Comparison of ENCODE assay signal across 32 mouse cellular contexts in genomic region chr15:13549207-13549837, GRCm38 (mm10).
A peak's percentile ranks its signal among the peaks of the same experiment; 100 is the strongest.
DNase-seq lines count a peak whose midpoint lies in the region; ATAC-seq and TF ChIP-seq lines count a peak whose summit lies in the region.
"Had no signal": no experiment of that assay in that cellular context is flagged by ENCODE, and none has a peak within 500 bp of the region (broad histone marks: within the 10 kb centered on the region; RNA-seq: fewer than 3 reads in every experiment).

No protein-coding gene starts in this region.

- H3K9ac ChIP-seq in forebrain, embryonic 15.5 days (replicated peaks) = no peak overlapping the region
- H3K9ac ChIP-seq in forebrain, embryonic 16.5 days (replicated peaks; ENCODE audit: low read depth, low read length) = no peak overlapping the region
- H3K9ac ChIP-seq in midbrain, embryonic 15.5 days = no peak overlapping the region
- H3K9ac ChIP-seq: embryonic facial prominence, embryonic 15.5 days; heart, embryonic 13.5 days; intestine, embryonic 15.5 days; liver, embryonic 14.5 days; neural tube, embryonic 15.5 days had no signal

- no peak for TF ChIP-seq CTCF in brain, embryonic 14.5 days (IDR thresholded peaks at IDR 0.05; ENCODE audit: borderline replicate concordance, extremely low read depth, insufficient read depth, insufficient read length)

- no peaks in the 10 kb centered on the region for H3K9me3 ChIP-seq in forebrain, embryonic 15.5 days
- no peaks in the 10 kb centered on the region for H3K9me3 ChIP-seq in forebrain, embryonic 16.5 days (ENCODE audit: control insufficient read depth, low read length)
- H3K9me3 ChIP-seq in midbrain, embryonic 15.5 days = no peaks in the 10 kb centered on the region
- H3K9me3 ChIP-seq in midbrain, embryonic 10.5 days (replicated peaks) = no peaks in the 10 kb centered on the region
- H3K9me3 ChIP-seq: embryonic facial prominence, embryonic 15.5 days; heart, embryonic 13.5 days; hindbrain, embryonic 10.5 days; intestine, embryonic 15.5 days; neural tube, embryonic 15.5 days had no signal

- no peak overlapping the region for H3K4me3 ChIP-seq in forebrain, embryonic 15.5 days
- H3K4me3 ChIP-seq in forebrain, embryonic 16.5 days (replicated peaks; ENCODE audit: low read length) = no peak overlapping the region
- H3K4me3 ChIP-seq in midbrain, embryonic 15.5 days = no peak overlapping the region
- no peak overlapping the region for H3K4me3 ChIP-seq in midbrain, embryonic 10.5 days
- H3K4me3 ChIP-seq: embryonic facial prominence, embryonic 15.5 days; heart, embryonic 13.5 days; hindbrain, embryonic 10.5 days; intestine, embryonic 15.5 days; neural tube, embryonic 15.5 days had no signal

- no peaks in the 10 kb centered on the region for H3K4me1 ChIP-seq in forebrain, embryonic 15.5 days
- no peaks in the 10 kb centered on the region for H3K4me1 ChIP-seq in forebrain, embryonic 16.5 days (replicated peaks; ENCODE audit: control insufficient read depth, insufficient read depth, low read length)
- no peaks in the 10 kb centered on the region for H3K4me1 ChIP-seq in midbrain, embryonic 15.5 days
- peaks cover 5% of the 10 kb centered on the region for H3K4me1 ChIP-seq in midbrain, embryonic 10.5 days
- H3K4me1 ChIP-seq: embryonic facial prominence, embryonic 15.5 days; intestine, embryonic 15.5 days; neural tube, embryonic 15.5 days had no signal

- H3K36me3 ChIP-seq in forebrain, embryonic 15.5 days = no peaks in the 10 kb centered on the region
- H3K36me3 ChIP-seq in forebrain, embryonic 16.5 days (ENCODE audit: control insufficient read depth, insufficient read depth) = no peaks in the 10 kb centered on the region
- no peaks in the 10 kb centered on the region for H3K36me3 ChIP-seq in midbrain, embryonic 15.5 days (replicated peaks)
- H3K36me3 ChIP-seq in midbrain, embryonic 10.5 days = no peaks in the 10 kb centered on the region
- H3K36me3 ChIP-seq: embryonic facial prominence, embryonic 15.5 days; heart, embryonic 13.5 days; hindbrain, embryonic 10.5 days; intestine, embryonic 15.5 days; neural tube, embryonic 15.5 days had no signal

- no peak overlapping the region for H3K27ac ChIP-seq in forebrain, embryonic 15.5 days (replicated peaks)
- no peak overlapping the region for H3K27ac ChIP-seq in forebrain, embryonic 16.5 days (ENCODE audit: low read length)
- H3K27ac ChIP-seq in midbrain, embryonic 15.5 days = no peak overlapping the region
- H3K27ac ChIP-seq in midbrain, embryonic 10.5 days (replicated peaks) = no peak overlapping the region
- H3K27ac ChIP-seq: embryonic facial prominence, embryonic 15.5 days; heart, embryonic 13.5 days; hindbrain, embryonic 10.5 days; hindbrain, postnatal 0 days; intestine, embryonic 15.5 days; liver, embryonic 14.5 days; macrophage; neural tube, embryonic 15.5 days had no signal

- 64% methylated on average over 8 of the region's 8 CpGs for WGBS in forebrain, embryonic 15.5 days
- WGBS in forebrain, embryonic 16.5 days = 68% methylated on average over 8 of the region's 8 CpGs
- WGBS in midbrain, embryonic 15.5 days = 70% methylated on average over 8 of the region's 8 CpGs
- WGBS in midbrain, embryonic 10.5 days = 67% methylated on average over 8 of the region's 8 CpGs

- H3K27me3 ChIP-seq in forebrain, embryonic 15.5 days = no peaks in the 10 kb centered on the region
- no peaks in the 10 kb centered on the region for H3K27me3 ChIP-seq in forebrain, embryonic 16.5 days (replicated peaks; ENCODE audit: control insufficient read depth, insufficient read depth, low read length)
- H3K27me3 ChIP-seq in midbrain, embryonic 15.5 days (replicated peaks) = no peaks in the 10 kb centered on the region
- no peaks in the 10 kb centered on the region for H3K27me3 ChIP-seq in midbrain, embryonic 10.5 days (ENCODE audit: low read depth, poor library complexity, severe bottlenecking)
- H3K27me3 ChIP-seq: embryonic facial prominence, embryonic 15.5 days; heart, embryonic 13.5 days; intestine, embryonic 15.5 days; neural tube, embryonic 15.5 days had no signal

- DNase-seq in midbrain, embryonic 10.5 days (ENCODE audit: low spot score) = no peak
- DNase-seq in brain, embryonic 14.5 days (ENCODE audit: low read depth) = peak; percentile 27
- DNase-seq in mesoderm, embryonic 11.5 days (ENCODE audit: low read depth, low spot score) = peak; percentile 24
- DNase-seq in left cerebral cortex, postnatal 4 days = no peak
- DNase-seq: adrenal gland, adult 2 months; adrenal gland, postnatal 36 days; cerebellum, adult 2 months; cerebellum, postnatal 14 days; gastrocnemius, postnatal 10 days; heart, postnatal 10 days; kidney, adult 8-10 months; kidney, postnatal 10 days; layer of hippocampus, postnatal 36 days; liver; lung, adult 2 months; lung, postnatal 10 days; retina, postnatal 1 day; right cerebral cortex, postnatal 14 days; thymus, postnatal 14 days had no signal

- no peak overlapping the region for H3K4me2 ChIP-seq in forebrain, embryonic 15.5 days (replicated peaks)
- no peak overlapping the region for H3K4me2 ChIP-seq in forebrain, embryonic 16.5 days (ENCODE audit: low read length)
- no peak overlapping the region for H3K4me2 ChIP-seq in midbrain, embryonic 15.5 days
- H3K4me2 ChIP-seq: embryonic facial prominence, embryonic 15.5 days; heart, embryonic 13.5 days; intestine, embryonic 15.5 days; neural tube, embryonic 15.5 days had no signal

- intact Hi-C loops in left cerebral cortex, postnatal 4 days (cut with DNase I) = no loop called here

- TF ChIP-seq POLR2A in brain, embryonic 14.5 days (IDR thresholded peaks at IDR 0.05; ENCODE audit: borderline replicate concordance, extremely low read depth, insufficient read depth, insufficient read length, poor library complexity, severe bottlenecking) = no peak

- ATAC-seq in forebrain, embryonic 15.5 days (replicated peaks) = 0 out of 2 replicates have a peak, but pooled peaks have one; percentile 13
- no peak for ATAC-seq in forebrain, embryonic 16.5 days
- peak; percentile 62 for ATAC-seq in midbrain, embryonic 15.5 days (replicated peaks)
- ATAC-seq: activated CD4-positive, CD25-positive, alpha-beta regulatory T cell, adult 4 months; CD4-positive, CD25-positive, alpha-beta regulatory T cell, adult 4 months; hindbrain, postnatal 0 days; intestine, embryonic 15.5 days had no signal

Comparison
In these comparisons a context has a peak if more than half of its experiments do, and no peak if none do; other contexts are left out.
1. DNase-seq: peak in brain, embryonic 14.5 days (single experiment) and mesoderm, embryonic 11.5 days (single experiment); none in midbrain, embryonic 10.5 days (single experiment) and left cerebral cortex, postnatal 4 days (single experiment).